Mouse (Mus musculus): ENCODE measurements around the gene Ctrc. TPM values are rescaled to one million over a fixed set of nuclear protein-coding genes. Genes with fewer than 3 reads are reported as not detected.
A peak's percentile ranks its signal among the peaks of the same experiment; 100 is the strongest.

Gene Ctrc
- polyA plus RNA-seq, 1 experiment from 2014 or later: not detected

GRCm38 (mm10) chr4:141796356-141796755 is 49.8 kb downstream of the Ctrc start:
- WGBS (ENCODE audit: insufficient replicate concordance): 82% methylated on average over 7 of the region's 7 CpGs
- no peaks in the 10 kb centered on the region for H3K9me3 ChIP-seq (replicated peaks)

GRCm38 (mm10) chr4:141794152-141794535 is 52.0 kb downstream of the Ctrc start:
- Histone ChIP-seq H3K4me1 (replicated peaks) (peaks cover 58% of the 10 kb centered on the region), H3K27ac (peak overlapping the region; percentile 98), H3K9ac (peak overlapping the region; percentile 81), H3K4me2 (peak overlapping the region; percentile 74), H3K4me3 (replicated peaks) (peak overlapping the region; percentile 79), H3K27me3 (no peaks in the 10 kb centered on the region), H3K9me3 (replicated peaks) (no peaks in the 10 kb centered on the region), H3K36me3 (peaks cover 29% of the 10 kb centered on the region)
- WGBS (ENCODE audit: insufficient replicate concordance): 5% methylated on average over 5 of the region's 5 CpGs
- DNase-seq: no peak
- ATAC-seq (ENCODE audit: low read depth): no peak

More at GRCm38 (mm10) chr4:141796356-141796755, 49.8 kb downstream of the Ctrc start:
- Histone ChIP-seq H3K4me3 (replicated peaks) (no peak overlapping the region), H3K4me1 (replicated peaks) (peaks cover 42% of the 10 kb centered on the region), H3K4me2 (no peak overlapping the region), H3K27ac (no peak overlapping the region), H3K36me3 (peaks cover 29% of the 10 kb centered on the region), H3K9ac (peak overlapping the region; percentile 26; the same call in 1 of the 2 replicates), H3K27me3 (no peaks in the 10 kb centered on the region)
- no peak for ATAC-seq (ENCODE audit: low read depth)
- no peak for DNase-seq

- Histone ChIP-seq H3K9ac (peak within 1 kb of the TSS; percentile 81), H3K4me3 (replicated peaks) (peak within 1 kb of the TSS; percentile 79), H3K9me3 (replicated peaks) (no peaks in the 10 kb centered on the region), H3K4me2 (peak within 1 kb of the TSS; percentile 74), H3K4me1 (replicated peaks) (peaks cover 62% of the 10 kb centered on the region), H3K27me3 (no peaks in the 10 kb centered on the region), H3K36me3 (peaks cover 28% of the 10 kb centered on the region), H3K27ac (peak within 1 kb of the TSS; percentile 98)
- DNase-seq (peak; percentile 98), ATAC-seq (ENCODE audit: low read depth) (peak; percentile 83)
- under 1% methylated on average over 68 of the region's 80 CpGs for WGBS (ENCODE audit: insufficient replicate concordance)
These were observed 52.6 kb downstream of the Ctrc start, which contains the start of gene Casp9 for GRCm38 (mm10) chr4:141793282-141794151. Gene Casp9 (plus strand): TSS chr4:141793612.

GRCm38 (mm10) chr4:141792554-141793281 is 53.4 kb downstream of the Ctrc start:
- Histone ChIP-seq H3K9ac (peak overlapping the region; percentile 66), H3K4me1 (replicated peaks) (peaks cover 62% of the 10 kb centered on the region), H3K4me3 (replicated peaks) (peak overlapping the region; percentile 79), H3K36me3 (peaks cover 27% of the 10 kb centered on the region), H3K4me2 (peak overlapping the region; percentile 74), H3K27ac (peak overlapping the region; percentile 98), H3K9me3 (replicated peaks) (no peaks in the 10 kb centered on the region), H3K27me3 (no peaks in the 10 kb centered on the region)
- ATAC-seq (ENCODE audit: low read depth) (peak; percentile 13; the same call in 1 of the 2 replicates), DNase-seq (no peak)
- 6% methylated on average over 10 of the region's 10 CpGs for WGBS (ENCODE audit: insufficient replicate concordance)

GRCm38 (mm10) chr4:141791951-141792350 is 54.2 kb downstream of the Ctrc start:
- no peaks in the 10 kb centered on the region for H3K27me3 ChIP-seq
- peaks cover 25% of the 10 kb centered on the region for H3K36me3 ChIP-seq
- H3K9me3 ChIP-seq (replicated peaks): no peaks in the 10 kb centered on the region
- no peak overlapping the region for H3K9ac ChIP-seq
- no peak overlapping the region for H3K4me3 ChIP-seq (replicated peaks)
- ATAC-seq (ENCODE audit: low read depth) (no peak), DNase-seq (no peak)
- H3K27ac ChIP-seq: peak overlapping the region; percentile 98
- H3K4me2 ChIP-seq: 0 out of 2 replicates have a peak overlapping the region, but pooled peaks have one; percentile 93
- H3K4me1 ChIP-seq (replicated peaks): peaks cover 62% of the 10 kb centered on the region
- WGBS (ENCODE audit: insufficient replicate concordance): 79% methylated on average over 8 of the region's 8 CpGs

- H3K27ac ChIP-seq: peak overlapping the region; percentile 98
- H3K9ac ChIP-seq: no peak overlapping the region
- peak overlapping the region; percentile 93 for H3K4me2 ChIP-seq
- H3K4me1 ChIP-seq (replicated peaks): peaks cover 59% of the 10 kb centered on the region
- no peaks in the 10 kb centered on the region for H3K27me3 ChIP-seq
- ATAC-seq (ENCODE audit: low read depth): no peak
- peaks cover 25% of the 10 kb centered on the region for H3K36me3 ChIP-seq
- 79% methylated on average over 7 of the region's 7 CpGs for WGBS (ENCODE audit: insufficient replicate concordance)
- H3K9me3 ChIP-seq (replicated peaks): no peaks in the 10 kb centered on the region
- no peak for DNase-seq
- H3K4me3 ChIP-seq (replicated peaks): peak overlapping the region; percentile 98
These were observed 54.7 kb downstream of the Ctrc start for GRCm38 (mm10) chr4:141791486-141791885.

- peak within 1 kb of the TSS; percentile 99 for H3K9ac ChIP-seq
- DNase-seq (peak; percentile 96), ATAC-seq (ENCODE audit: low read depth) (peak; percentile 73)
- H3K27me3 ChIP-seq: no peaks in the 10 kb centered on the region
- H3K4me1 ChIP-seq (replicated peaks): peaks cover 51% of the 10 kb centered on the region
- peak within 1 kb of the TSS; percentile 93 for H3K4me2 ChIP-seq
- H3K9me3 ChIP-seq (replicated peaks): no peaks in the 10 kb centered on the region
- H3K4me3 ChIP-seq (replicated peaks): peak within 1 kb of the TSS; percentile 98
- H3K36me3 ChIP-seq: peaks cover 28% of the 10 kb centered on the region
- WGBS (ENCODE audit: insufficient replicate concordance): under 1% methylated on average over 42 of the region's 42 CpGs
- H3K27ac ChIP-seq: peak within 1 kb of the TSS; percentile 98
These were observed 55.6 kb downstream of the Ctrc start, which contains the start of gene Dnajc16 for GRCm38 (mm10) chr4:141790524-141790990. Gene Dnajc16 (minus strand): TSS chr4:141790931.

GRCm38 (mm10) chr4:141789564-141790218 is 56.5 kb downstream of the Ctrc start:
- Histone ChIP-seq H3K36me3 (peaks cover 37% of the 10 kb centered on the region), H3K4me1 (replicated peaks) (peaks cover 42% of the 10 kb centered on the region), H3K4me3 (replicated peaks) (peak overlapping the region; percentile 98), H3K27ac (peak overlapping the region; percentile 98), H3K9ac (peak overlapping the region; percentile 99), H3K9me3 (replicated peaks) (no peaks in the 10 kb centered on the region), H3K27me3 (no peaks in the 10 kb centered on the region), H3K4me2 (peak overlapping the region; percentile 93)
- no peak for ATAC-seq (ENCODE audit: low read depth)
- 10% methylated on average over 3 of the region's 3 CpGs for WGBS (ENCODE audit: insufficient replicate concordance)
- DNase-seq: peak; percentile 29

- Histone ChIP-seq H3K9ac (no peak overlapping the region), H3K4me3 (replicated peaks) (no peak overlapping the region), H3K36me3 (peaks cover 59% of the 10 kb centered on the region), H3K4me2 (no peak overlapping the region), H3K9me3 (replicated peaks) (no peaks in the 10 kb centered on the region), H3K4me1 (replicated peaks) (peaks cover 31% of the 10 kb centered on the region), H3K27ac (no peak overlapping the region), H3K27me3 (no peaks in the 10 kb centered on the region)
- whole genome bisulfite sequencing (ENCODE audit: insufficient replicate concordance): 83% methylated on average over 7 of the region's 7 CpGs
- no peak for ATAC-seq (ENCODE audit: low read depth)
- DNase-seq: no peak
These were observed 58.7 kb downstream of the Ctrc start for GRCm38 (mm10) chr4:141787462-141787861.

GRCm38 (mm10) chr4:141787046-141787445 is 59.1 kb downstream of the Ctrc start:
- WGBS (ENCODE audit: insufficient replicate concordance): 86% methylated on average over 6 of the region's 6 CpGs
- no peak for DNase-seq

More at GRCm38 (mm10) chr4:141787046-141787445, 59.1 kb downstream of the Ctrc start:
- Histone ChIP-seq H3K9me3 (replicated peaks) (no peaks in the 10 kb centered on the region), H3K4me1 (replicated peaks) (peaks cover 27% of the 10 kb centered on the region), H3K36me3 (peaks cover 63% of the 10 kb centered on the region), H3K9ac (no peak overlapping the region), H3K4me3 (replicated peaks) (no peak overlapping the region), H3K4me2 (no peak overlapping the region), H3K27me3 (no peaks in the 10 kb centered on the region), H3K27ac (no peak overlapping the region)
- ATAC-seq (ENCODE audit: low read depth): no peak

Data from liver, embryonic 13.5 days (tissue).